Mouse (Mus musculus): Measurements from ENCODE around the gene Ccdc38.
"Not testable (repeated sequence)": the region's sequence is repeated elsewhere in the genome, so short reads cannot be mapped to it uniquely, and the experiment has no call there.

The Ccdc38 gene

GRCm38 (mm10) chr10:93548991-93549390, 8.6 kb downstream of the Ccdc38 start:
- no peak for DNase-seq (ENCODE audit: low spot score)

- no peak for DNase-seq (ENCODE audit: low spot score)
Observed at GRCm38 (mm10) chr10:93549821-93550220, 9.4 kb downstream of the Ccdc38 start.

GRCm38 (mm10) chr10:93552596-93552995, 12.2 kb downstream of the Ccdc38 start:
- DNase-seq (ENCODE audit: low spot score): no peak

- DNase-seq (ENCODE audit: low spot score): not testable (repeated sequence)
Observed at GRCm38 (mm10) chr10:93557971-93558370, 17.5 kb downstream of the Ccdc38 start.

GRCm38 (mm10) chr10:93559786-93560185, 19.4 kb downstream of the Ccdc38 start:
- no peak for DNase-seq (ENCODE audit: low spot score)

GRCm38 (mm10) chr10:93564518-93565090, 24.2 kb downstream of the Ccdc38 start:
- no peak for DNase-seq (ENCODE audit: low spot score)

GRCm38 (mm10) chr10:93567066-93567465, 26.6 kb downstream of the Ccdc38 start:
- no peak for DNase-seq (ENCODE audit: low spot score)

- no peak for DNase-seq (ENCODE audit: low spot score)
Observed at GRCm38 (mm10) chr10:93567841-93568566, 27.6 kb downstream of the Ccdc38 start.

- no peak for DNase-seq (ENCODE audit: low spot score)
Observed at GRCm38 (mm10) chr10:93568671-93569070, 28.2 kb downstream of the Ccdc38 start.

GRCm38 (mm10) chr10:93572209-93572608, 31.8 kb downstream of the Ccdc38 start:
- no peak for DNase-seq (ENCODE audit: low spot score)

GRCm38 (mm10) chr10:93574966-93575365, 34.5 kb downstream of the Ccdc38 start:
- no peak for DNase-seq (ENCODE audit: low spot score)

- no peak for DNase-seq (ENCODE audit: low spot score)
Observed at GRCm38 (mm10) chr10:93575960-93576359, 35.5 kb downstream of the Ccdc38 start.

GRCm38 (mm10) chr10:93577271-93577886, 36.9 kb downstream of the Ccdc38 start:
- DNase-seq (ENCODE audit: low spot score): peak; percentile 44

GRCm38 (mm10) chr10:93588796-93589195, 48.4 kb downstream of the Ccdc38 start:
- DNase-seq (ENCODE audit: low spot score): no peak

GRCm38 (mm10) chr10:93589281-93589848, 48.9 kb downstream of the Ccdc38 start, which contains the start of gene Snrpf:
Snrpf (minus strand) TSS chr10:93589706.
- DNase-seq (ENCODE audit: low spot score): peak; percentile 81

- no peak for DNase-seq (ENCODE audit: low spot score)
Observed at GRCm38 (mm10) chr10:93592456-93592855, 52.0 kb downstream of the Ccdc38 start.

- DNase-seq (ENCODE audit: low spot score): peak; percentile 54
Observed at GRCm38 (mm10) chr10:93594022-93594482, 53.6 kb downstream of the Ccdc38 start.

GRCm38 (mm10) chr10:93595831-93596230, 55.4 kb downstream of the Ccdc38 start:
- DNase-seq (ENCODE audit: low spot score): peak; percentile 42

- DNase-seq (ENCODE audit: low spot score): no peak
Observed at GRCm38 (mm10) chr10:93596641-93597040, 56.2 kb downstream of the Ccdc38 start.

GRCm38 (mm10) chr10:93602309-93602708, 61.9 kb downstream of the Ccdc38 start:
- no peak for DNase-seq (ENCODE audit: low spot score)

- no peak for DNase-seq (ENCODE audit: low spot score)
Observed at GRCm38 (mm10) chr10:93603256-93603655, 62.8 kb downstream of the Ccdc38 start.

- DNase-seq (ENCODE audit: low spot score): no peak
Observed at GRCm38 (mm10) chr10:93606326-93606725, 65.9 kb downstream of the Ccdc38 start.

GRCm38 (mm10) chr10:93608051-93608450, 67.6 kb downstream of the Ccdc38 start:
- DNase-seq (ENCODE audit: low spot score): no peak
